Mouse (Mus musculus): ENCODE data around the gene Atl2. TPM values are rescaled to one million over a fixed set of nuclear protein-coding genes. Genes with fewer than 3 reads are reported as not detected.
A peak's percentile ranks its signal among the peaks of the same experiment; 100 is the strongest.

The Atl2 gene
- polyA plus RNA-seq, 1 experiment from 2014 or later = 38.9 TPM

- 31% methylated on average over 9 of the region's 9 CpGs for WGBS
- Histone ChIP-seq H3K9me3 (no peaks in the 10 kb centered on the region), H3K4me1 (peaks cover 8% of the 10 kb centered on the region), H3K36me3 (replicated peaks) (no peaks in the 10 kb centered on the region), H3K27me3 (ENCODE audit: poor library complexity, severe bottlenecking) (0 out of 2 replicates have a peak, but pooled peaks cover 4% of the 10 kb centered on the region), H3K4me3 (no peak overlapping the region), H3K27ac (no peak overlapping the region)
- DNase-seq (ENCODE audit: extremely low spot score, low spot score) = no peak
These were observed 22.6 kb upstream of the Atl2 start for GRCm38 (mm10) chr17:79918484-79919004.

- Histone ChIP-seq H3K27ac (no peak overlapping the region), H3K4me3 (no peak overlapping the region), H3K9me3 (no peaks in the 10 kb centered on the region), H3K4me1 (peaks cover 8% of the 10 kb centered on the region), H3K36me3 (replicated peaks) (no peaks in the 10 kb centered on the region), H3K27me3 (ENCODE audit: poor library complexity, severe bottlenecking) (0 out of 2 replicates have a peak, but pooled peaks cover 4% of the 10 kb centered on the region)
- no peak for DNase-seq (ENCODE audit: extremely low spot score, low spot score)
- WGBS = 92% methylated on average over 9 of the region's 9 CpGs
These were observed 21.1 kb upstream of the Atl2 start for GRCm38 (mm10) chr17:79916996-79917395.

- H3K27ac ChIP-seq = no peak overlapping the region
- H3K36me3 ChIP-seq (replicated peaks) = no peaks in the 10 kb centered on the region
- 81% methylated on average over 2 of the region's 2 CpGs for WGBS
- no peaks in the 10 kb centered on the region for H3K4me1 ChIP-seq
- H3K9me3 ChIP-seq = no peaks in the 10 kb centered on the region
- H3K4me3 ChIP-seq = no peak overlapping the region
- DNase-seq (ENCODE audit: extremely low spot score, low spot score) = no peak
- no peaks in the 10 kb centered on the region for H3K27me3 ChIP-seq (ENCODE audit: poor library complexity, severe bottlenecking)
These were observed 16.3 kb upstream of the Atl2 start for GRCm38 (mm10) chr17:79912174-79912573.

GRCm38 (mm10) chr17:79911718-79912117 is 15.8 kb upstream of the Atl2 start:
- Histone ChIP-seq H3K9me3 (no peaks in the 10 kb centered on the region), H3K4me3 (no peak overlapping the region), H3K4me1 (no peaks in the 10 kb centered on the region), H3K27me3 (ENCODE audit: poor library complexity, severe bottlenecking) (no peaks in the 10 kb centered on the region), H3K36me3 (replicated peaks) (no peaks in the 10 kb centered on the region), H3K27ac (no peak overlapping the region)
- no peak for DNase-seq (ENCODE audit: extremely low spot score, low spot score)
- 77% methylated on average over 3 of the region's 3 CpGs for WGBS

- Histone ChIP-seq H3K27me3 (ENCODE audit: poor library complexity, severe bottlenecking) (no peaks in the 10 kb centered on the region), H3K36me3 (replicated peaks) (no peaks in the 10 kb centered on the region), H3K4me1 (no peaks in the 10 kb centered on the region), H3K4me3 (no peak overlapping the region), H3K9me3 (no peaks in the 10 kb centered on the region), H3K27ac (no peak overlapping the region)
- 95% methylated on average over 12 of the region's 12 CpGs for WGBS
- DNase-seq (ENCODE audit: extremely low spot score, low spot score) = no peak
These were observed 13.6 kb upstream of the Atl2 start for GRCm38 (mm10) chr17:79909571-79909970.

GRCm38 (mm10) chr17:79907698-79908097 is 11.8 kb upstream of the Atl2 start:
- Histone ChIP-seq H3K27ac (no peak overlapping the region), H3K27me3 (ENCODE audit: poor library complexity, severe bottlenecking) (no peaks in the 10 kb centered on the region), H3K4me1 (no peaks in the 10 kb centered on the region), H3K9me3 (no peaks in the 10 kb centered on the region), H3K36me3 (replicated peaks) (no peaks in the 10 kb centered on the region), H3K4me3 (no peak overlapping the region)
- no peak for DNase-seq (ENCODE audit: extremely low spot score, low spot score)
- WGBS = 75% methylated on average over 4 of the region's 4 CpGs

- 89% methylated on average over 8 of the region's 8 CpGs for WGBS
- Histone ChIP-seq H3K36me3 (replicated peaks) (no peaks in the 10 kb centered on the region), H3K27me3 (ENCODE audit: poor library complexity, severe bottlenecking) (no peaks in the 10 kb centered on the region), H3K4me3 (no peak overlapping the region), H3K9me3 (no peaks in the 10 kb centered on the region), H3K27ac (no peak overlapping the region), H3K4me1 (no peaks in the 10 kb centered on the region)
- DNase-seq (ENCODE audit: extremely low spot score, low spot score) = no peak
These were observed 11.0 kb upstream of the Atl2 start for GRCm38 (mm10) chr17:79906791-79907494.

GRCm38 (mm10) chr17:79904593-79904992 is 8.7 kb upstream of the Atl2 start:
- Histone ChIP-seq H3K27me3 (ENCODE audit: poor library complexity, severe bottlenecking) (no peaks in the 10 kb centered on the region), H3K4me1 (no peaks in the 10 kb centered on the region), H3K27ac (no peak overlapping the region), H3K36me3 (replicated peaks) (no peaks in the 10 kb centered on the region), H3K4me3 (no peak overlapping the region), H3K9me3 (no peaks in the 10 kb centered on the region)
- 93% methylated on average over 4 of the region's 4 CpGs for WGBS
- DNase-seq (ENCODE audit: extremely low spot score, low spot score) = no peak

GRCm38 (mm10) chr17:79901207-79901606 is 5.3 kb upstream of the Atl2 start:
- no peak overlapping the region for H3K27ac ChIP-seq
- peaks cover 28% of the 10 kb centered on the region for H3K27me3 ChIP-seq (ENCODE audit: poor library complexity, severe bottlenecking)
- no peaks in the 10 kb centered on the region for H3K36me3 ChIP-seq (replicated peaks)
- H3K4me1 ChIP-seq = peaks cover 3% of the 10 kb centered on the region
- DNase-seq (ENCODE audit: extremely low spot score, low spot score) = no peak
- whole genome bisulfite sequencing = 68% methylated on average over 6 of the region's 6 CpGs
- H3K9me3 ChIP-seq = no peaks in the 10 kb centered on the region
- no peak overlapping the region for H3K4me3 ChIP-seq

GRCm38 (mm10) chr17:79898156-79898746 is 2.3 kb upstream of the Atl2 start:
- H3K4me3 ChIP-seq = no peak overlapping the region
- peaks cover 31% of the 10 kb centered on the region for H3K27me3 ChIP-seq (ENCODE audit: poor library complexity, severe bottlenecking)
- H3K36me3 ChIP-seq (replicated peaks) = no peaks in the 10 kb centered on the region
- no peak for DNase-seq (ENCODE audit: extremely low spot score, low spot score)
- H3K27ac ChIP-seq = no peak overlapping the region
- WGBS = 89% methylated on average over 6 of the region's 6 CpGs
- H3K4me1 ChIP-seq = peaks cover 24% of the 10 kb centered on the region
- H3K9me3 ChIP-seq = no peaks in the 10 kb centered on the region

GRCm38 (mm10) chr17:79897666-79898065 is 1.7 kb upstream of the Atl2 start:
- Histone ChIP-seq H3K4me1 (peaks cover 28% of the 10 kb centered on the region), H3K9me3 (no peaks in the 10 kb centered on the region), H3K27me3 (ENCODE audit: poor library complexity, severe bottlenecking) (peaks cover 31% of the 10 kb centered on the region), H3K27ac (no peak overlapping the region), H3K36me3 (replicated peaks) (no peaks in the 10 kb centered on the region), H3K4me3 (no peak overlapping the region)
- no peak for DNase-seq (ENCODE audit: extremely low spot score, low spot score)
- WGBS = 78% methylated on average over 3 of the region's 3 CpGs

GRCm38 (mm10) chr17:79894971-79895882 is 696 bp downstream of the Atl2 start:
- peak; percentile 58 for DNase-seq (ENCODE audit: extremely low spot score, low spot score)
- under 1% methylated on average over 86 of the region's 100 CpGs for WGBS
- Histone ChIP-seq H3K36me3 (replicated peaks) (no peaks in the 10 kb centered on the region), H3K4me3 (peak overlapping the region; percentile 96), H3K9me3 (no peaks in the 10 kb centered on the region), H3K27ac (peak overlapping the region; percentile 96), H3K4me1 (peaks cover 35% of the 10 kb centered on the region), H3K27me3 (ENCODE audit: poor library complexity, severe bottlenecking) (peaks cover 31% of the 10 kb centered on the region)
